Mouse (Mus musculus) thymus, adult 2 months (tissue): ENCODE data around the gene Onecut1. TPM values are rescaled to one million over a fixed set of nuclear protein-coding genes. Genes with fewer than 3 reads are reported as not detected.

Experiments used
- DNase-seq: peaks from one replicate; pipeline ENCODE4 v3.0.0; 2021
- H3K27ac ChIP-seq: fragments of 200-500 bp; 2 replicates; pipeline ENCODE4 v1.5.1; 2012; ENCODE audit warnings: low read length, control low read depth; ENCODE audit not compliant: control insufficient read depth, insufficient read depth
- H3K27me3 ChIP-seq: fragments of 200-500 bp; 2 replicates; pipeline ENCODE4 v1.6.1; 2012; ENCODE audit warnings: mild to moderate bottlenecking, low read length, moderate library complexity, mixed read lengths; ENCODE audit not compliant: control insufficient read depth, insufficient read depth
- H3K36me3 ChIP-seq: fragments of 200-500 bp; 2 replicates; pipeline ENCODE4 v1.6.1; 2012; ENCODE audit warnings: mild to moderate bottlenecking, low read length, moderate library complexity; ENCODE audit not compliant: control insufficient read depth, insufficient read depth
- H3K4me1 ChIP-seq: fragments of 200-500 bp; replicated peaks from 2 replicates; pipeline ENCODE4 v1.6.1; 2012; ENCODE audit warnings: low read length; ENCODE audit not compliant: control insufficient read depth, insufficient read depth
- H3K4me3 ChIP-seq: fragments of 200-500 bp; 2 replicates; pipeline ENCODE4 v1.5.1; 2012; ENCODE audit warnings: mild to moderate bottlenecking, low read length, control low read depth, moderate library complexity; ENCODE audit not compliant: control insufficient read depth, insufficient read depth
- CTCF ChIP-seq: fragments of 200-500 bp; IDR thresholded peaks from 2 replicates; pipeline ENCODE4 v1.5.1; 2012; ENCODE audit warnings: mild to moderate bottlenecking, control low read depth, low read length, moderate library complexity, borderline replicate concordance; ENCODE audit not compliant: control insufficient read depth, poor library complexity, insufficient read depth; ENCODE audit errors: extremely low read depth
- POLR2A ChIP-seq: fragments of 200-500 bp; IDR thresholded peaks from 2 replicates; pipeline ENCODE4 v1.6.1; 2012; ENCODE audit warnings: mild to moderate bottlenecking, low read length, control low read depth, moderate library complexity; ENCODE audit not compliant: control insufficient read depth, poor library complexity, insufficient read depth; ENCODE audit errors: extremely low read depth
- WGBS: fragments of 180-500 bp; shearing (Covaris S2); methylation state at CpG from one replicate; pipeline ENCODE4 v1.1.7; 2018; 5-methylcytosine and 5-hydroxymethylcytosine counted together
- polyA plus RNA-seq: library from polyadenylated mRNA; depleted of rRNA; stranded (reverse); fragments of >200 nt; gene quantifications from 2 replicates; pipeline ENCODE4 v1.2.3, GENCODE M21; 2012

The Onecut1 gene
- polyA plus RNA-seq, 1 experiment = 0.03 TPM

DNA sequence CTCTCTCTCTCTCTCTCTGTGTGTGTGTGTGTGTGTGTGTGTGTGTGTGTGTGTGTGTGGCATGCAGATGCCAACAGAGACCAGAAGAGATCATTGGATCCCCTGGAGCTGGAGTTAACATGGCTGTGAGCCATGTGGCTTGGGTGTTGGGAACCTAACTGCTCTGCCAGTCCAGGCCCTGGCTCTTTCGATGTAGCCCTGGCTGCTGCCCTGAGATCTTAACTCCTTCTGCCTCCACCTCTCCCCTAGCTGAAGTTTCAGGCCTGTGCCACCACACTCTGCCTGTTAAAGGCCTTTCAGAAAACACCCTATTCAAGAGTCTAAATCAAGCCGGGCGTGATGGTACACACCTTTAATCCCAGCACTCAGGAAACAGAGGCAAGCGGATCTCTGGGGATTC is 49.7 kb downstream of the Onecut1 start:
- no peak for DNase-seq
- Histone ChIP-seq H3K4me1 (no peaks in the 10 kb centered on the region), H3K27ac (no peak overlapping the region), H3K4me3 (no peak overlapping the region), H3K36me3 (no peaks in the 10 kb centered on the region), H3K27me3 (no peaks in the 10 kb centered on the region)
- 96% methylated on average over 4 of the region's 4 CpGs for WGBS
- TF ChIP-seq POLR2A (no peak), CTCF (no peak)

- TF ChIP-seq POLR2A (no peak), CTCF (no peak)
- WGBS = 87% methylated on average over 2 of the region's 2 CpGs
- Histone ChIP-seq H3K27ac (no peak overlapping the region), H3K4me1 (no peaks in the 10 kb centered on the region), H3K4me3 (no peak overlapping the region), H3K36me3 (no peaks in the 10 kb centered on the region), H3K27me3 (no peaks in the 10 kb centered on the region)
- no peak for DNase-seq
Observed at GRCm38 (mm10) chr9:74911919-74912318, 50.2 kb downstream of the Onecut1 start.

DNA sequence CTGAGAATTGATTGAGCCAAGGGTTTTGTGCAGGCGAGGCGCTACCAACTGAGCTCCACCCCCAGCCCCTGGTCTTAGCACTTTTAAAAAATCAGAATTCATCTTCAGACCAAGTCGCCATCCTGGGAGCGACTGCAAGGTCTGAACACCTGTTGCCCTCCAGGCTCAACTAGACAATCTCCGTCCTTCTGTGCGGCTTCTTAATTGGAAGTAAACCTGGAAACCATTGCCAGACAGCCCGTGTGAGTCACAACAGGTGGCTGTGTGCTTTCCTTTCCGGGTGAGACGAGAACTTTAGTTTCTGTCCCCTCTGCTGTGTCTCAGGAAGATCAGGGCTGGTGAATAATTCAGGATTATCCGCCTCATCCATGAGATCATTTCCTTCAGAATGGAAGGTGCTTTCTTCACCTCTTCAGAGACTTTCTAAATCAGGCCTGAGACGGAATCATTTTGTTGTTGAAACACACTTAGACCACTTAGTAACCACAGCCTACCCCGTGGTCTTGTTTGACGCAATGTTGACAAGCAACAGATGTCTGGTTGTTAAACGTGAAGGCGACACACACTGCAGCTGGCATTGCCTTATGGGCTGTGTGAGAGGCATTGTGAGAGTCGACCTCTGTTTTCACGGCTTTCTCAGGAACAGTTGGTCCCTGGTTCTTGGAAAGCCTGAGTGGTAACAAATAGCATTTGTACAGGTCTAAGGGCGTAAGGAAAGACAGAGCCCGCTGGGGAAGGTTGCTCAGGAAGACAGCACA is 51.1 kb downstream of the Onecut1 start:
- Histone ChIP-seq H3K4me1 (no peaks in the 10 kb centered on the region), H3K27ac (no peak overlapping the region), H3K4me3 (no peak overlapping the region), H3K36me3 (no peaks in the 10 kb centered on the region), H3K27me3 (no peaks in the 10 kb centered on the region)
- TF ChIP-seq POLR2A = no peak
- no peak for TF ChIP-seq CTCF
- no peak for DNase-seq
- 60% methylated on average over 19 of the region's 19 CpGs for WGBS

DNA sequence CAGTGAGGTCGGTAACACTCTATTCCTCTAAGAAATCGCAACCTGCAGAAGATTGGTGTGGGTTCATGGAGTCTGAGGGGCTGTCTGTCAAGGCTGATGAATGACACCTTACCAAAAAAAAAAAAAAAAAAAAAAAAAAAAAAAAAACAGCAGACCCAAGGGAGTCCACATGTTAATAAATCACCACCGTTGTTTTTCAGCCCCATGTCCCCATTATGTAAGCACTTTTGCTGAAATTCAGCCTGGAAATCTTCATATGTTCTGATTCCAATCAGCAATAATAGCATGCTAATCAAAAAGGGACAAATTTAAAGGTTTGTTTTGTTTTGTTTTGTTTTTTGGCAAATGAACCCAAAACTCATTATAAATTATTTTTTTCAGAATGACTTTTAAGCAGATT is 53.9 kb downstream of the Onecut1 start:
- no peak for DNase-seq
- H3K4me1 ChIP-seq = no peaks in the 10 kb centered on the region
- H3K36me3 ChIP-seq = no peaks in the 10 kb centered on the region
- TF ChIP-seq CTCF = no peak
- TF ChIP-seq POLR2A = no peak
- no peaks in the 10 kb centered on the region for H3K27me3 ChIP-seq
- no peak overlapping the region for H3K27ac ChIP-seq
- WGBS = 93% methylated on average over 3 of the region's 3 CpGs
- no peak overlapping the region for H3K4me3 ChIP-seq

DNA sequence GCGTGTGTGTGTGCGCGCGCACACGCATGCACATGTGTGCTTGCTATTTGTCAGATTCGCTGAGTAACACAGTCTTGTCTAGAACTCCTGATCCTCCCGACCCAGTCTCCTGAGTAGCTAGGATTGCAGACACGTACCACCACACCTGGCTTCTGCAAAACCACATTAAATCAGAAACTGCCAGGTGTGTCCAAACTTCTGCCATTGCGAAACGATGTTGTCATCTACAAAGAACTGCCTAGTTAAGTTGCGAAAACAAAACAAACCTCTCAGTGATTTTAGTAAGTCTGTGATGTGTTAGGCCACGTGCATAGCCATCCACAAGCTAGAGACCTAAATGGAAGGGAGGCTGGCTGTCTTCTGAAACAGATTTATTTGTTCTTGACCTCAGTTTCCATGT is 58.7 kb downstream of the Onecut1 start:
- DNase-seq = no peak

GRCm38 (mm10) chr9:74921422-74921821 is 59.7 kb downstream of the Onecut1 start:
- no peaks in the 10 kb centered on the region for H3K36me3 ChIP-seq
- no peaks in the 10 kb centered on the region for H3K4me1 ChIP-seq
- no peaks in the 10 kb centered on the region for H3K27me3 ChIP-seq
- TF ChIP-seq POLR2A (no peak), CTCF (no peak)
- H3K27ac ChIP-seq = no peak overlapping the region
- no peak overlapping the region for H3K4me3 ChIP-seq
- no peak for DNase-seq
- WGBS = 0% methylated on average over 1 of the region's 1 CpGs

More for the DNA sequence above, 58.7 kb downstream of the Onecut1 start:
- no peak for TF ChIP-seq CTCF
- TF ChIP-seq POLR2A = no peak
- WGBS = 71% methylated on average over 12 of the region's 12 CpGs
- Histone ChIP-seq H3K27ac (no peak overlapping the region), H3K4me3 (no peak overlapping the region), H3K4me1 (no peaks in the 10 kb centered on the region), H3K27me3 (no peaks in the 10 kb centered on the region), H3K36me3 (no peaks in the 10 kb centered on the region)

- no peak for TF ChIP-seq POLR2A
- no peak for TF ChIP-seq CTCF
- H3K36me3 ChIP-seq = no peaks in the 10 kb centered on the region
- 79% methylated on average over 3 of the region's 3 CpGs for WGBS
- DNase-seq = no peak
- no peaks in the 10 kb centered on the region for H3K27me3 ChIP-seq
- no peak overlapping the region for H3K27ac ChIP-seq
- no peaks in the 10 kb centered on the region for H3K4me1 ChIP-seq
- H3K4me3 ChIP-seq = no peak overlapping the region
Observed at GRCm38 (mm10) chr9:74922884-74923283, 61.2 kb downstream of the Onecut1 start.
